Mouse (Mus musculus): ENCODE data around the gene Tle3. TPM values are rescaled to one million over a fixed set of nuclear protein-coding genes. Genes with fewer than 3 reads are reported as not detected.

The Tle3 gene
- polyA plus RNA-seq, 1 experiment: 121 TPM

- TF ChIP-seq POLR2A (IDR thresholded peaks at IDR 0.05; ENCODE audit: borderline replicate concordance, extremely low read depth, insufficient read depth, insufficient read length, poor library complexity, severe bottlenecking) (no peak), CTCF (IDR thresholded peaks at IDR 0.05; ENCODE audit: borderline replicate concordance, extremely low read depth, insufficient read depth, insufficient read length) (peak; percentile 16; the same call in 1 of the 2 replicates)
- no peak for DNase-seq (ENCODE audit: low read depth)
These were observed 7.0 kb downstream of the Tle3 start for GRCm38 (mm10) chr9:61379016-61379634.

DNA sequence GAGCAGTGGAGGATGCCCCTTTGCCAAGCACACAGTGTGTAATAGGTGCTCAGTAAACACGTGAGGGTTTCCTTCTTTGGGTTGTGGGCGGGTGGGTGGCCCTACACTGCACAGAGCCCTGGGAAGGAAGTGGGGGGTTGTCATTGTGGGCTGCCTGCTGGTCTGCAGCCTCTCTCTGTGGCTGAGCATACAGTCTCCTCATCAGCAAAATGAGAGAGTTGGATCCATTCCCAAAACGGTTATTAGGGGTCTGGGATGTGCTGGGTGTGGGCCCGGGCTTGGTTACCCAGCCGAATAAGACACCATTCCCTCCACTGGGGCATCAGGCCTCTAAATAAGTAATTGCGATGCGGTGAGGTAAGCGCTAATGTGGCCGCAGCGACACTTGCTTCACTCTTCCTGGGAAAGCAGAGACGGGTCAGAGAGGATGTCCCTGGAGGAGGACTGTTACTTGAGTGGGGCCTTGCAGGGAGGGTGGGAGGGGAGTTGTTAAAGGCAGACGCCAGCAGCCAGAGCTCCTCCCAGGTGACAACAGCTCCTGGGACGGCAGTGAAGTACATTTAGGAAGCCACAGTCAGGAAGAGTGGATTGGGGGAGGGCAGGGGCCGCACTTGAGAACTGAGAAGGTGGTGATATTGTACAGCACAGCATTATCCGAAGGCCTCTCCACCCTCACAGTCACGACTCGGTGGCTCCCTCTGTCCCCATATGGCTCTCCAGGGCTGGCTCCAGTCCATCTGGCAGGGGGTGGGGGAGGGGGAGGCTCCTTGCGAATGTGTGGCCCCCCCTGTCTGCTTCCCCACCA is 8.3 kb downstream of the Tle3 start:
- no peak for TF ChIP-seq POLR2A (IDR thresholded peaks at IDR 0.05; ENCODE audit: borderline replicate concordance, extremely low read depth, insufficient read depth, insufficient read length, poor library complexity, severe bottlenecking)
- DNase-seq (ENCODE audit: low read depth): peak; percentile 94

- no peak for DNase-seq (ENCODE audit: low read depth)
- TF ChIP-seq POLR2A (IDR thresholded peaks at IDR 0.05; ENCODE audit: borderline replicate concordance, extremely low read depth, insufficient read depth, insufficient read length, poor library complexity, severe bottlenecking) (no peak), CTCF (IDR thresholded peaks at IDR 0.05; ENCODE audit: borderline replicate concordance, extremely low read depth, insufficient read depth, insufficient read length) (no peak)
These were observed 8.9 kb downstream of the Tle3 start for GRCm38 (mm10) chr9:61381063-61381408.

- no peak for TF ChIP-seq POLR2A (IDR thresholded peaks at IDR 0.05; ENCODE audit: borderline replicate concordance, extremely low read depth, insufficient read depth, insufficient read length, poor library complexity, severe bottlenecking)
- no peak for TF ChIP-seq CTCF (IDR thresholded peaks at IDR 0.05; ENCODE audit: borderline replicate concordance, extremely low read depth, insufficient read depth, insufficient read length)
- DNase-seq (ENCODE audit: low read depth): peak; percentile 70
These were observed 9.3 kb downstream of the Tle3 start for GRCm38 (mm10) chr9:61381445-61381844.

- no peak for DNase-seq (ENCODE audit: low read depth)
- TF ChIP-seq CTCF (IDR thresholded peaks at IDR 0.05; ENCODE audit: borderline replicate concordance, extremely low read depth, insufficient read depth, insufficient read length): no peak
- no peak for TF ChIP-seq POLR2A (IDR thresholded peaks at IDR 0.05; ENCODE audit: borderline replicate concordance, extremely low read depth, insufficient read depth, insufficient read length, poor library complexity, severe bottlenecking)
These were observed 10.5 kb downstream of the Tle3 start for GRCm38 (mm10) chr9:61382595-61383186.

DNA sequence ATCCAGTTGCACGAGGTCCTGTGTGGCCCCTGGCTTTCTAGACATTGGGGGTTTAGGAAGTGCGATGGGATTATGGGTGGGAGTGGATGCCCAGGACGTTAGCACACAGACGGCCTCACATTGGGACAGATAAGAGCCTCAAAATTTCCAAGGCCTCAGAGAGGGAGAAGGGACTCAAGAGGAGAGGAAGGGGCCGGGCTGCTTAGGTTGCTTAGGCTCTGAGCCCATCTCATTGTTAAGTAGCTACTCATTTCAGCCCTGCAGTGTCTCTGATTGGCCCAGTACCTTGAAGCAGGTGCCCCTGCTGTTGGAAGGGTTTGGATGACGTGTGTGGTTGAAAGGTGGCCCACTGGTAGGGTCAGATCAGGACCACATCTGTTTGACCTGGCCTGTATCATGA is 11.9 kb downstream of the Tle3 start:
- DNase-seq (ENCODE audit: low read depth): no peak
- TF ChIP-seq POLR2A (IDR thresholded peaks at IDR 0.05; ENCODE audit: borderline replicate concordance, extremely low read depth, insufficient read depth, insufficient read length, poor library complexity, severe bottlenecking): no peak
- TF ChIP-seq CTCF (IDR thresholded peaks at IDR 0.05; ENCODE audit: borderline replicate concordance, extremely low read depth, insufficient read depth, insufficient read length): no peak

GRCm38 (mm10) chr9:61384646-61385443 is 12.7 kb downstream of the Tle3 start:
- DNase-seq (ENCODE audit: low read depth): peak; percentile 94
- TF ChIP-seq POLR2A (IDR thresholded peaks at IDR 0.05; ENCODE audit: borderline replicate concordance, extremely low read depth, insufficient read depth, insufficient read length, poor library complexity, severe bottlenecking) (no peak), CTCF (IDR thresholded peaks at IDR 0.05; ENCODE audit: borderline replicate concordance, extremely low read depth, insufficient read depth, insufficient read length) (no peak)

- DNase-seq (ENCODE audit: low read depth): no peak
- TF ChIP-seq POLR2A (IDR thresholded peaks at IDR 0.05; ENCODE audit: borderline replicate concordance, extremely low read depth, insufficient read depth, insufficient read length, poor library complexity, severe bottlenecking) (no peak), CTCF (IDR thresholded peaks at IDR 0.05; ENCODE audit: borderline replicate concordance, extremely low read depth, insufficient read depth, insufficient read length) (no peak)
These were observed 13.6 kb downstream of the Tle3 start for GRCm38 (mm10) chr9:61385753-61386152.

GRCm38 (mm10) chr9:61386314-61386713 is 14.1 kb downstream of the Tle3 start:
- no peak for TF ChIP-seq POLR2A (IDR thresholded peaks at IDR 0.05; ENCODE audit: borderline replicate concordance, extremely low read depth, insufficient read depth, insufficient read length, poor library complexity, severe bottlenecking)
- no peak for TF ChIP-seq CTCF (IDR thresholded peaks at IDR 0.05; ENCODE audit: borderline replicate concordance, extremely low read depth, insufficient read depth, insufficient read length)
- DNase-seq (ENCODE audit: low read depth): no peak

DNA sequence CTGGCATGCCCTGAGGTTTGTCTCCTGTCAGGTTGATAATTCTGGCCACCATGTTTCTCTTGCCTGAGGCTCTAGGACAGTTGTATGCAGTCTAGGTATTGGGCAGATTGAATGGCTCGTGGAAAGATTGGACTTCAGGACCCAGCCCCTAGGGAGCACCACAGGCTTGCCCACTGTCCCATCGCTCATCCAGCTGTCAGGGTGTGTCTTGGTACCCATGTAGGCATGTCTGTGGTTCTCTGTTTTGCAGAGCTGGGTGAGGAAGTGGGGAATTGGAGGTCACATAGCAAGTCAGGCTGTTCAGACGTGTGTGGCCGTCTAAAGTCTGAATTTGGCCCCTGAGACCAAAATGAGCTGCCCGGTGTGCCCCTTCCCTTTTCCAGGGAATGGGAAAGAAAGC is 15.6 kb downstream of the Tle3 start:
- no peak for TF ChIP-seq CTCF (IDR thresholded peaks at IDR 0.05; ENCODE audit: borderline replicate concordance, extremely low read depth, insufficient read depth, insufficient read length)
- TF ChIP-seq POLR2A (IDR thresholded peaks at IDR 0.05; ENCODE audit: borderline replicate concordance, extremely low read depth, insufficient read depth, insufficient read length, poor library complexity, severe bottlenecking): no peak

GRCm38 (mm10) chr9:61388214-61388613 is 16.0 kb downstream of the Tle3 start:
- DNase-seq (ENCODE audit: low read depth): no peak
- TF ChIP-seq POLR2A (IDR thresholded peaks at IDR 0.05; ENCODE audit: borderline replicate concordance, extremely low read depth, insufficient read depth, insufficient read length, poor library complexity, severe bottlenecking) (no peak), CTCF (IDR thresholded peaks at IDR 0.05; ENCODE audit: borderline replicate concordance, extremely low read depth, insufficient read depth, insufficient read length) (no peak)

More for the DNA sequence above, 15.6 kb downstream of the Tle3 start:
- no peak for DNase-seq (ENCODE audit: low read depth)

Measured in brain, embryonic 14.5 days (tissue).